Mouse (Mus musculus) hematopoietic stem cell, adult 5-6 weeks (primary cell): ENCODE measurements around the gene F11r. TPM values are rescaled to one million over a fixed set of nuclear protein-coding genes. Genes with fewer than 3 reads are reported as not detected.

Source experiments
- ATAC-seq, 2 experiments: fragments of 125-278 bp in 1 of 2; replicated peaks in 1 of 2; 2 replicates each; pipeline ENCODE4 v1.8.0; 2016 to 2017; ENCODE audit warnings: inconsistent platforms in 2 of 2, mild to moderate bottlenecking in 2 of 2, moderate number of reproducible peaks in 2 of 2, low read depth in 1 of 2, moderate TSS enrichment in 1 of 2; ENCODE audit not compliant: low FRiP score in 2 of 2, poor library complexity in 2 of 2, severe bottlenecking in 2 of 2, insufficient read depth in 1 of 2, low TSS enrichment in 1 of 2
- total RNA-seq: library from RNA; stranded (forward); fragments of 172-1452, 232-1000 nt; gene quantifications from 2 replicates; pipeline ENCODE4 v1.2.3, GENCODE M21; 2017

F11r gene
- total RNA-seq, 1 experiment from 2014 or later: 13.4 TPM

GRCm38 (mm10) chr1:171425126-171425525 lies 12.2 kb upstream of the F11r start:
- no peak for ATAC-seq

GRCm38 (mm10) chr1:171432158-171432557 lies 5.2 kb upstream of the F11r start:
- no peak for ATAC-seq

GRCm38 (mm10) chr1:171435288-171435814 lies 2.0 kb upstream of the F11r start:
- ATAC-seq: no peak

- ATAC-seq: no peak
Observed at GRCm38 (mm10) chr1:171435974-171436373, 1.4 kb upstream of the F11r start.

- ATAC-seq: no peak
Observed at GRCm38 (mm10) chr1:171438014-171438670, 807 bp downstream of the F11r start.

GRCm38 (mm10) chr1:171439072-171439471 lies 1.7 kb downstream of the F11r start:
- no peak for ATAC-seq

GRCm38 (mm10) chr1:171440025-171440725 lies 2.8 kb downstream of the F11r start:
- ATAC-seq: peak; percentile 33 to 56

GRCm38 (mm10) chr1:171441466-171442412 lies 4.4 kb downstream of the F11r start:
- peak; percentile 28 to 30; a peak in 3 of 4 replicates for ATAC-seq

- 0 out of 4 replicates have a peak, but pooled peaks of 1 of the 2 experiments have one; percentile 14 for ATAC-seq
Observed at GRCm38 (mm10) chr1:171442413-171442760, 5.1 kb downstream of the F11r start.

GRCm38 (mm10) chr1:171445050-171445449 lies 7.7 kb downstream of the F11r start:
- ATAC-seq: no peak

GRCm38 (mm10) chr1:171446854-171447253 lies 9.5 kb downstream of the F11r start:
- ATAC-seq: no peak

- peak; percentile 12 to 45; a peak in 1 of 4 replicates for ATAC-seq
Observed at GRCm38 (mm10) chr1:171447692-171448091, 10.4 kb downstream of the F11r start.

- no peak for ATAC-seq
Observed at GRCm38 (mm10) chr1:171450062-171450461, 12.7 kb downstream of the F11r start.

GRCm38 (mm10) chr1:171451001-171451400 lies 13.7 kb downstream of the F11r start:
- no peak for ATAC-seq

GRCm38 (mm10) chr1:171452522-171452921 lies 15.2 kb downstream of the F11r start:
- no peak for ATAC-seq

- peak in 1 of 2 experiments; percentile 14; a peak in 1 of 4 replicates for ATAC-seq
Observed at GRCm38 (mm10) chr1:171452923-171453322, 15.6 kb downstream of the F11r start.

GRCm38 (mm10) chr1:171454926-171455325 lies 17.6 kb downstream of the F11r start:
- no peak for ATAC-seq
